Mouse (Mus musculus) heart, postnatal 25 days (tissue): Measurements from ENCODE around the gene Ggta1. TPM values are rescaled to one million over a fixed set of nuclear protein-coding genes. Genes with fewer than 3 reads are reported as not detected.

Source experiments
- total RNA-seq, 2 experiments: library from RNA; stranded (reverse); gene quantifications; 2 replicates each; pipeline ENCODE4 v1.2.3; 2021

The Ggta1 gene
- total RNA-seq, 2 experiments from 2014 or later: 20.4 to 23.7 TPM

Other genes starting within 250 kb of the Ggta1 start
- 100 to 1,000 TPM; 860 to 960 TPM for gene Gsn, start 206.9 kb downstream of the Ggta1 start, total RNA-seq
- gene Stom, start 126.3 kb downstream of the Ggta1 start, total RNA-seq: 10 to 100 TPM; 64.4 to 68.1 TPM
- not detected for gene 4930568D16Rik, start 95.5 kb downstream of the Ggta1 start, total RNA-seq
- gene 4930402F06Rik, start 66.1 kb downstream of the Ggta1 start, total RNA-seq: not detected
- gene Dab2ip, start 95.0 kb upstream of the Ggta1 start, total RNA-seq: 10 to 100 TPM; 46.0 to 52.1 TPM